Mouse (Mus musculus): Measurements from ENCODE around the gene Bdnf. TPM values are rescaled to one million over a fixed set of nuclear protein-coding genes. Genes with fewer than 3 reads are reported as not detected.

Gene Bdnf
- total and polyA plus RNA-seq, 2 experiments from 2014 or later: 7.8 to 10.7 TPM

DNA sequence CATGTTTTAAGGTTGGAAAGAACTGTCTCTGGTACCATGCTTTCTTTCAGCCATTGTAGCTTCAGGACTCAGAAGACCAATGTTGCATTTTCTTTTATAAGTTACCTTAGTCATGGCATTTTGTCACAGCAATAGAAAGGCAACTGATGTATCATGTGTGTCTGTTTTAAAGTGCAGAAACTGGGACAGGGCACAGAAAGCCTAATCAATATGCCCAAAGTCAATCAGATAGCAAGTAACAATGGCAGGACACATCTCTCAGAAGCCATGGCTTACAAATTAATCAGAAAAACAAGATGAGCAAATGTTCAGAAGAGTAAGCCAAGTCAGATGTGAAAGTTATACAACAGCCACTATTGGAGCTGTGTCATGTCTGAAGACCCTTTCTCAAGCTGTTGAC, 73.9 kb downstream of the Bdnf start:
- TF ChIP-seq CTCF (IDR thresholded peaks at IDR 0.05): no peak
- H3K36me3 ChIP-seq (ENCODE audit: insufficient read depth, low read length): no peaks in the 10 kb centered on the region
- DNase-seq (ENCODE audit: low spot score) (no peak), ATAC-seq (ENCODE audit: low FRiP score) (no peak)
- H3K4me3 ChIP-seq (ENCODE audit: low read depth, low read length): no peak overlapping the region
- H3K4me2 ChIP-seq (ENCODE audit: low read depth, low read length, poor library complexity, severe bottlenecking): no peak overlapping the region
- H3K9ac ChIP-seq (replicated peaks; ENCODE audit: low read length, poor library complexity, severe bottlenecking): no peak overlapping the region
- H3K4me1 ChIP-seq (ENCODE audit: insufficient read depth, low read length): no peaks in the 10 kb centered on the region
- H3K9me3 ChIP-seq (ENCODE audit: low read length): no peaks in the 10 kb centered on the region
- no peak overlapping the region for H3K27ac ChIP-seq (ENCODE audit: low read depth, low read length)
- H3K27me3 ChIP-seq (ENCODE audit: insufficient read depth, low read length): no peaks in the 10 kb centered on the region

DNA sequence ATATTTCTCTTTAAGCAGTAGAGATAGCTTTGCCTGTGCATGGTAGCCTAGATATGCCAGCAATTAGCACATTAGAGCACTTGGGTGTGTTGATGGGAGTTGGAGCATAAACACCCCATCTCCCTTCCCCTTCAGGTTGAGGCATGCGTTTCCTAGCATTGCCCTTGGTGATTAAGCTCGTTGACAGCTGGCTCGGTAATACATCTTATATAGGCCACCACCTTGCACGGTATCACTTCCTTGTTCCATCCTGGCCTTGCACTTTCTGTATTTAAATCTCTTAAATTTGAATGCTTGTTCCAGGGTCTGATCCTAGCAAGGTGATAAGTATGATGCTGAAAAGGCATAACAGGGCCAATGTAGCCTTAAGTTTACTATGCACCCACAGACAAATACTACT, 74.3 kb downstream of the Bdnf start:
- H3K9ac ChIP-seq (replicated peaks; ENCODE audit: low read length, poor library complexity, severe bottlenecking): no peak overlapping the region
- ATAC-seq (ENCODE audit: low FRiP score) (no peak), DNase-seq (ENCODE audit: low spot score) (no peak)
- H3K4me2 ChIP-seq (ENCODE audit: low read depth, low read length, poor library complexity, severe bottlenecking): no peak overlapping the region
- no peak overlapping the region for H3K4me3 ChIP-seq (ENCODE audit: low read depth, low read length)
- WGBS: 92% methylated on average over 4 of the region's 4 CpGs
- TF ChIP-seq CTCF (IDR thresholded peaks at IDR 0.05): no peak
- H3K4me1 ChIP-seq (ENCODE audit: insufficient read depth, low read length): no peaks in the 10 kb centered on the region
- no peaks in the 10 kb centered on the region for H3K36me3 ChIP-seq (ENCODE audit: insufficient read depth, low read length)
- H3K27me3 ChIP-seq (ENCODE audit: insufficient read depth, low read length): no peaks in the 10 kb centered on the region
- no peak overlapping the region for H3K27ac ChIP-seq (ENCODE audit: low read depth, low read length)
- H3K9me3 ChIP-seq (ENCODE audit: low read length): no peaks in the 10 kb centered on the region

DNA sequence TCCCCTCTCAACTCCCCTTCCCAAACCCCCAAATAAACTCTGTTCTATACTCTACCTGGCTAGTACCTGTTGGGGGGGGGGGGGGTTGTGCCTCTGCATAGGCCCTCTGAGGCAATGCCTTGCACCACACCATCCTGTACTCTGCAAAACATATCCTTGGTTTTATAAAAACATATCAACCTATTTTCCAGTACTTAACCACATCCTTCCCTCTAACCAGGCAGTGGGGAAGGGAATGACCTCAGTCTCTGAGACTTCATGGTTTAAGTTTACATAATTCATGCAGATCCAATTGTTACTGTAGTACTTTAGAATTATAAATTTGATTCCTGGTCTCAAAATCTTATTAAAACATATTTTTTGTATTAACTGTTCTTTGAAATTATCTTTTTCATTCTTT, 75.5 kb downstream of the Bdnf start:
- Histone ChIP-seq H3K27ac (ENCODE audit: low read depth, low read length) (no peak overlapping the region), H3K9ac (replicated peaks; ENCODE audit: low read length, poor library complexity, severe bottlenecking) (no peak overlapping the region), H3K9me3 (ENCODE audit: low read length) (no peaks in the 10 kb centered on the region), H3K27me3 (ENCODE audit: insufficient read depth, low read length) (no peaks in the 10 kb centered on the region), H3K4me3 (ENCODE audit: low read depth, low read length) (no peak overlapping the region), H3K4me1 (ENCODE audit: insufficient read depth, low read length) (no peaks in the 10 kb centered on the region), H3K36me3 (ENCODE audit: insufficient read depth, low read length) (no peaks in the 10 kb centered on the region), H3K4me2 (ENCODE audit: low read depth, low read length, poor library complexity, severe bottlenecking) (no peak overlapping the region)
- no peak for TF ChIP-seq CTCF (IDR thresholded peaks at IDR 0.05)
- DNase-seq (ENCODE audit: low spot score) (no peak), ATAC-seq (ENCODE audit: low FRiP score) (no peak)

DNA sequence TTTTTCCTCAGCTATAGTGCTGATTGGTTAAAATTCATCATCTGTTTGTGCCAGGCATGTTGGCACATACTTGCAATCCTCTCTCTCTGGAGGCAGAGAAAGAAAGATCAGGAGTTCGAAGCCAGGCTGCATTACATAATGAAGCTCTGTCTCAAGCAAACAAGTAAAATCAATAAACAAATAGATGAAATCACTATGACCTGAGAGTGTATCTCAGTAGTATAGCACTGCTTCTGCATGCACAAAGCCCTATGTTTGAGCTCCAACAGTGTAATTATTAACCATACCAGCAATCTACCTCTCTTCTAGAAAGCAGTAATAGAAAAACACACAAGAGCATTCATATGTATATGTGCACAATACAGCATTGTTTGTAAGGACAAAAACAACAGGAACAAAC, 76.0 kb downstream of the Bdnf start:
- no peaks in the 10 kb centered on the region for H3K36me3 ChIP-seq (ENCODE audit: insufficient read depth, low read length)
- no peak for ATAC-seq (ENCODE audit: low FRiP score)
- no peak overlapping the region for H3K4me2 ChIP-seq (ENCODE audit: low read depth, low read length, poor library complexity, severe bottlenecking)
- no peaks in the 10 kb centered on the region for H3K9me3 ChIP-seq (ENCODE audit: low read length)
- no peak overlapping the region for H3K9ac ChIP-seq (replicated peaks; ENCODE audit: low read length, poor library complexity, severe bottlenecking)
- H3K4me1 ChIP-seq (ENCODE audit: insufficient read depth, low read length): no peaks in the 10 kb centered on the region
- H3K27me3 ChIP-seq (ENCODE audit: insufficient read depth, low read length): no peaks in the 10 kb centered on the region
- no peak for TF ChIP-seq CTCF (IDR thresholded peaks at IDR 0.05)
- WGBS: 74% methylated on average over 1 of the region's 1 CpGs
- DNase-seq (ENCODE audit: low spot score): no peak
- H3K4me3 ChIP-seq (ENCODE audit: low read depth, low read length): no peak overlapping the region
- H3K27ac ChIP-seq (ENCODE audit: low read depth, low read length): no peak overlapping the region

DNA sequence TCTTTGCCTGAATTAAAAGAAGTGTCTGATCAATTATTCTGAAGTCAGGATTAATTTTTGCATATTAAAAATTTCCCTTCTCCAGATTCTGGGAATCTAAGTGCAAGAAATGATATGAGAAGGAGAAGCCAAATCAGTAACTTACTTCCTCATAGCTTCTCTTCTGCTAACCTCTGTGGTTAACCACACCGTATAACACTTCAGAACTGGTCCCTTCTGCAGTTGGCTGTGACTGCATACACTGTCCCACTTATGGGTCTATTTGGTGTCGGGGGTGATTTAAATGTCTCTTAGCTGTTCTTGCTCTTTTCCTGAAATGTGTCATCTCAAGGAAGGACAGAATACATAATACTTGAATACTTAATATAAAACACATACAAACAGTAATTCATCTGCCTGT, 81.8 kb downstream of the Bdnf start:
- H3K9ac ChIP-seq (replicated peaks; ENCODE audit: low read length, poor library complexity, severe bottlenecking): no peak overlapping the region
- DNase-seq (ENCODE audit: low spot score) (no peak), ATAC-seq (ENCODE audit: low FRiP score) (no peak)
- H3K27me3 ChIP-seq (ENCODE audit: insufficient read depth, low read length): no peaks in the 10 kb centered on the region
- no peak overlapping the region for H3K4me2 ChIP-seq (ENCODE audit: low read depth, low read length, poor library complexity, severe bottlenecking)
- H3K36me3 ChIP-seq (ENCODE audit: insufficient read depth, low read length): no peaks in the 10 kb centered on the region
- no peak overlapping the region for H3K27ac ChIP-seq (ENCODE audit: low read depth, low read length)
- WGBS: 90% methylated on average over 2 of the region's 2 CpGs
- no peak overlapping the region for H3K4me3 ChIP-seq (ENCODE audit: low read depth, low read length)
- no peaks in the 10 kb centered on the region for H3K9me3 ChIP-seq (ENCODE audit: low read length)
- no peak for TF ChIP-seq CTCF (IDR thresholded peaks at IDR 0.05)
- H3K4me1 ChIP-seq (ENCODE audit: insufficient read depth, low read length): no peaks in the 10 kb centered on the region

DNA sequence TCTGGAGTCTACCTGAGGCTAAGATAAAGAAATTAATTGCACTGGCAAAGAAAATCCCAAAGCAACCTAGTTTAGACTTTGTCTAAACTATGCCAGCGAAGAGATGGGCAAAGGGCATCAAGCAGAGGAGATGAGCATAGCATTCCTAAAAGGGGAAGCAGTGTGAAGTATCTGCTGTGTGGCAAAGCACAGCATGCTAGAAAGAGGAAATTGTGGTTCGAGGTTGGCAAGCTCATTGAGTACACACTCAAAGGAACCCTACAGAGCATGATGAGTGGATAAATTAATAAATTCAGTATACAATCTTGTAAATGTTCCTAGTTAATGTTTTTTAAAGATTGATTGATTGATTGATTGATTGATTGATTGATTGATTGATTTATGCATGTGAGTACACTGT, 92.3 kb downstream of the Bdnf start:
- TF ChIP-seq CTCF (IDR thresholded peaks at IDR 0.05): no peak
- no peak overlapping the region for H3K9ac ChIP-seq (replicated peaks; ENCODE audit: low read length, poor library complexity, severe bottlenecking)
- no peak for DNase-seq (ENCODE audit: low spot score)
- H3K4me1 ChIP-seq (ENCODE audit: insufficient read depth, low read length): no peaks in the 10 kb centered on the region
- no peaks in the 10 kb centered on the region for H3K36me3 ChIP-seq (ENCODE audit: insufficient read depth, low read length)
- H3K4me3 ChIP-seq (ENCODE audit: low read depth, low read length): no peak overlapping the region
- no peak overlapping the region for H3K4me2 ChIP-seq (ENCODE audit: low read depth, low read length, poor library complexity, severe bottlenecking)
- no peak for ATAC-seq (ENCODE audit: low FRiP score)
- 93% methylated on average over 2 of the region's 2 CpGs for WGBS
- no peaks in the 10 kb centered on the region for H3K9me3 ChIP-seq (ENCODE audit: low read length)
- H3K27ac ChIP-seq (ENCODE audit: low read depth, low read length): no peak overlapping the region
- H3K27me3 ChIP-seq (ENCODE audit: insufficient read depth, low read length): no peaks in the 10 kb centered on the region

DNA sequence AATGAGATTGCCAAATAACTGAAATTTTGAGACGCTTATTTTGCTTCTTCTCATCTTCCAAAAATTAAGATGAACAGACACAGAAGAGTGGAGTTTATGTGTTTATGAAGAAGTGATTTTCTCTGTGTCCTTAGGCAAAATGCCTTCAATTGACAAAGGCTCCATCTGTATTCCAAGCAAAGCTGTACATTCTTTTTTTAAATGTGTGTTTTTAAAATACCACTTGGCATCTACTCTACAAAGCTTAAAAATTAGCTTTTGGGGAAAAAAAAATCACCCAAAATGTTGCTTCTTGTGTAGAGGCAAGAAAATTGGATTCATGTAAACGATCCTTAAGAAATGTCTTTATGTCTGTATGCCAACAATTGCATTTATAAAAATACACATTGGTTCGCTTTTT, 94.3 kb downstream of the Bdnf start:
- H3K4me1 ChIP-seq (ENCODE audit: insufficient read depth, low read length): no peaks in the 10 kb centered on the region
- no peak overlapping the region for H3K4me2 ChIP-seq (ENCODE audit: low read depth, low read length, poor library complexity, severe bottlenecking)
- TF ChIP-seq CTCF (IDR thresholded peaks at IDR 0.05): no peak
- no peak overlapping the region for H3K9ac ChIP-seq (replicated peaks; ENCODE audit: low read length, poor library complexity, severe bottlenecking)
- no peaks in the 10 kb centered on the region for H3K36me3 ChIP-seq (ENCODE audit: insufficient read depth, low read length)
- H3K9me3 ChIP-seq (ENCODE audit: low read length): no peaks in the 10 kb centered on the region
- ATAC-seq (ENCODE audit: low FRiP score) (no peak), DNase-seq (ENCODE audit: low spot score) (no peak)
- WGBS: 86% methylated on average over 3 of the region's 3 CpGs
- H3K27me3 ChIP-seq (ENCODE audit: insufficient read depth, low read length): no peaks in the 10 kb centered on the region
- H3K4me3 ChIP-seq (ENCODE audit: low read depth, low read length): no peak overlapping the region
- H3K27ac ChIP-seq (ENCODE audit: low read depth, low read length): no peak overlapping the region

All from midbrain, postnatal 0 days (tissue).